Mouse (Mus musculus) thymus, adult 2 months (tissue): ENCODE data around the gene Ric1. TPM values are rescaled to one million over a fixed set of nuclear protein-coding genes. Genes with fewer than 3 reads are reported as not detected.

Experiments
- DNase-seq: peaks from one replicate; pipeline ENCODE4 v3.0.0; 2021
- H3K27ac ChIP-seq: fragments of 200-500 bp; 2 replicates; pipeline ENCODE4 v1.5.1; 2012; ENCODE audit warnings: low read length, control low read depth; ENCODE audit not compliant: control insufficient read depth, insufficient read depth
- H3K27me3 ChIP-seq: fragments of 200-500 bp; 2 replicates; pipeline ENCODE4 v1.6.1; 2012; ENCODE audit warnings: mild to moderate bottlenecking, low read length, moderate library complexity, mixed read lengths; ENCODE audit not compliant: control insufficient read depth, insufficient read depth
- H3K36me3 ChIP-seq: fragments of 200-500 bp; 2 replicates; pipeline ENCODE4 v1.6.1; 2012; ENCODE audit warnings: mild to moderate bottlenecking, low read length, moderate library complexity; ENCODE audit not compliant: control insufficient read depth, insufficient read depth
- H3K4me1 ChIP-seq: fragments of 200-500 bp; replicated peaks from 2 replicates; pipeline ENCODE4 v1.6.1; 2012; ENCODE audit warnings: low read length; ENCODE audit not compliant: control insufficient read depth, insufficient read depth
- H3K4me3 ChIP-seq: fragments of 200-500 bp; 2 replicates; pipeline ENCODE4 v1.5.1; 2012; ENCODE audit warnings: mild to moderate bottlenecking, low read length, control low read depth, moderate library complexity; ENCODE audit not compliant: control insufficient read depth, insufficient read depth
- CTCF ChIP-seq: fragments of 200-500 bp; IDR thresholded peaks from 2 replicates; pipeline ENCODE4 v1.5.1; 2012; ENCODE audit warnings: mild to moderate bottlenecking, control low read depth, low read length, moderate library complexity, borderline replicate concordance; ENCODE audit not compliant: control insufficient read depth, poor library complexity, insufficient read depth; ENCODE audit errors: extremely low read depth
- POLR2A ChIP-seq: fragments of 200-500 bp; IDR thresholded peaks from 2 replicates; pipeline ENCODE4 v1.6.1; 2012; ENCODE audit warnings: mild to moderate bottlenecking, low read length, control low read depth, moderate library complexity; ENCODE audit not compliant: control insufficient read depth, poor library complexity, insufficient read depth; ENCODE audit errors: extremely low read depth
- WGBS: fragments of 180-500 bp; shearing (Covaris S2); methylation state at CpG from one replicate; pipeline ENCODE4 v1.1.7; 2018; 5-methylcytosine and 5-hydroxymethylcytosine counted together
- polyA plus RNA-seq: library from polyadenylated mRNA; depleted of rRNA; stranded (reverse); fragments of >200 nt; gene quantifications from 2 replicates; pipeline ENCODE4 v1.2.3, GENCODE M21; 2012; rRNA removed

Gene Ric1
- polyA plus RNA-seq, 1 experiment: 19.4 TPM

- WGBS: under 1% methylated on average over 81 of the region's 90 CpGs
- no peaks in the 10 kb centered on the region for H3K36me3 ChIP-seq
- H3K4me3 ChIP-seq: peak within 1 kb of the TSS; percentile 58
- peak within 1 kb of the TSS; percentile 14 for H3K27ac ChIP-seq
- peak; percentile 97 for DNase-seq
- TF ChIP-seq CTCF (peak; percentile 99), POLR2A (peak; percentile 87)
- no peaks in the 10 kb centered on the region for H3K4me1 ChIP-seq
- H3K27me3 ChIP-seq: no peaks in the 10 kb centered on the region
Measured at GRCm38 (mm10) chr19:29647651-29648549, 125.8 kb downstream of the Ric1 start, which contains the start of gene Ermp1. Gene Ermp1 (minus strand): TSS chr19:29648415.

GRCm38 (mm10) chr19:29648550-29648914, 126.5 kb downstream of the Ric1 start:
- no peak for DNase-seq
- Histone ChIP-seq H3K4me3 (no peak overlapping the region), H3K4me1 (no peaks in the 10 kb centered on the region), H3K27ac (no peak overlapping the region), H3K27me3 (no peaks in the 10 kb centered on the region), H3K36me3 (no peaks in the 10 kb centered on the region)
- TF ChIP-seq CTCF (no peak), POLR2A (no peak)
- WGBS: 30% methylated on average over 4 of the region's 4 CpGs

DNA sequence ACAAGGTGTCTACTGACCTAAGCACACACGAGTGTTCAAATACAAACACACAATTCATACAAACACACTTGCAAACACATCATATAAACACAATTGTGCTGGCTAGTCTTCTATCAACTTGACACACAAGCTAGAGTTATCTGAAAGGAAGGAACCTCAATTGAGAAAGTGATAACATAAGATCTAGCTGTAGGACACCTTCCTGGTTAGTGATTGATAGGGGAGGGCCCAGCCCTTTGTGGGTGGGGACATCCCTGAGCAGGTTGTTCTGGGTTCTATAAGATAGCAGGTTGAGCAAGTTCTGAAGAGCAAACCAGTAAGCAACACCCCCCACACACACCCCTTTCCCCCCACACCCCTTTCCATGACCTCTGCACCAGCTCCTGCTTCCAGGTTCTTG, 127.6 kb downstream of the Ric1 start:
- TF ChIP-seq POLR2A (no peak), CTCF (no peak)
- H3K4me1 ChIP-seq: no peaks in the 10 kb centered on the region
- DNase-seq: no peak
- no peaks in the 10 kb centered on the region for H3K27me3 ChIP-seq
- H3K4me3 ChIP-seq: no peak overlapping the region
- WGBS: 100% methylated on average over 1 of the region's 1 CpGs
- no peak overlapping the region for H3K27ac ChIP-seq
- H3K36me3 ChIP-seq: no peaks in the 10 kb centered on the region

GRCm38 (mm10) chr19:29653768-29654265, 131.7 kb downstream of the Ric1 start:
- Histone ChIP-seq H3K4me1 (no peaks in the 10 kb centered on the region), H3K36me3 (no peaks in the 10 kb centered on the region), H3K27ac (no peak overlapping the region), H3K27me3 (no peaks in the 10 kb centered on the region), H3K4me3 (no peak overlapping the region)
- WGBS: 97% methylated on average over 9 of the region's 9 CpGs
- no peak for DNase-seq
- TF ChIP-seq CTCF (no peak), POLR2A (no peak)

DNA sequence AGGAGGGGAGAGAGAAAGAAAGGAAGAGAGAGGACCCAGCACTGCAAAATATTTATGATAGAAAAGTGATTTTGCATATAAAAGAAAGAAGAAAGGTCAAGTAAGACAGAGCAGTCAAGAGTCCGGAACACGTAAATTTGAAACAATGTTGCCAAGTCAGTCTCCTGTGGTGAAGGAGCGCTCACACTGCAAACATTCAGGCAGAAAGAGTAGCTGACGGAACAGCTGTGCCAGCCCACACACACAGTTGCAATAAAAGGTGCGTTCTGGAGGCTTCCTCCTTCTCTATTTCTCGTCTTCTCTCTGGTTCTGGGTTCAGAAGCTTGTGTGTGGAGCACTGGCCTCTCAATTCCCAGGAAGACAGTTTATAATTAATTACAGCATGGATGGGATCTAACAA, 133.1 kb downstream of the Ric1 start:
- H3K27me3 ChIP-seq: no peaks in the 10 kb centered on the region
- 0 out of 2 replicates have a peak, but pooled peaks cover 2% of the 10 kb centered on the region for H3K4me1 ChIP-seq
- H3K36me3 ChIP-seq: no peaks in the 10 kb centered on the region
- TF ChIP-seq POLR2A: no peak
- no peak for TF ChIP-seq CTCF
- 25% methylated on average over 6 of the region's 6 CpGs for WGBS
- no peak overlapping the region for H3K4me3 ChIP-seq
- no peak for DNase-seq
- H3K27ac ChIP-seq: no peak overlapping the region

DNA sequence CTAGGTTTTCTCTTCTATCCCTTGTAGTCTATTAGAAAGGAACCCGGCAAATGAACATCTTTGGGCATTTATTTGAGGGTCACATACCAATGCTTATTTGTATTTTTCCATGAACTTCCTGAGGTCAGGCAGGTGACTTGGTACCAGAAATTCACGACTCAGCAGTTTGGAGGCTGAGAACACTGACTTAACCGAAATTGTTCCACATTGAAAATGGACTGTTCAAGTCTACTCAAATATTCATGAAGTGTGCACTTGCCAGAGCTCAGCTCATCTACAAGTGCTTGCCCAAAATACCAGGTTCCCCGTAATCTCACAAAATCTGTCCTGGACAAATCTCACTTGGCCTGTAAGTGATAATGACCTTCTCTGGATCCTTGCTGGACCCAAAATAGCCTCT, 133.9 kb downstream of the Ric1 start:
- no peak overlapping the region for H3K4me3 ChIP-seq
- H3K27ac ChIP-seq: no peak overlapping the region
- H3K4me1 ChIP-seq: peaks cover 2% of the 10 kb centered on the region; the same call in 1 of the 2 replicates
- TF ChIP-seq CTCF: no peak
- TF ChIP-seq POLR2A: no peak
- no peaks in the 10 kb centered on the region for H3K36me3 ChIP-seq
- DNase-seq: no peak
- no peaks in the 10 kb centered on the region for H3K27me3 ChIP-seq
- whole genome bisulfite sequencing: 94% methylated on average over 4 of the region's 4 CpGs

Other genes with a start within 250 kb of the Ric1 start
- 9.6 and 9.8 TPM in 2 replicates for gene Insl6, start 196.9 kb upstream of the Ric1 start, polyA plus RNA-seq
- gene Rln1, start 187.6 kb upstream of the Ric1 start, polyA plus RNA-seq: 0.20 and 0.38 TPM in 2 replicates
- gene Plgrkt, start 154.9 kb upstream of the Ric1 start, polyA plus RNA-seq: 116 and 144 TPM in 2 replicates
- gene Cd274, start 154.8 kb upstream of the Ric1 start, polyA plus RNA-seq: 21.1 and 22.9 TPM in 2 replicates
- 4.0 and 4.7 TPM in 2 replicates for gene Pdcd1lg2, start 111.4 kb upstream of the Ric1 start, polyA plus RNA-seq
- gene Ermp1, start 126.1 kb downstream of the Ric1 start, polyA plus RNA-seq: 18.1 and 20.0 TPM in 2 replicates
- 0.27 TPM in 1 of 2 replicates, not detected in the other for gene Mlana, start 175.5 kb downstream of the Ric1 start, polyA plus RNA-seq